In genomic region chr1:59673661-59674060, GRCm38 (mm10) we compare ENCODE assay signal across 16 mouse cellular contexts.
"Had no signal": no experiment of that assay in that cellular context is flagged by ENCODE, and none has a peak within 500 bp of the region (broad histone marks: within the 10 kb centered on the region; RNA-seq: fewer than 3 reads in every experiment).

No protein-coding gene starts in this region.

- H3K27me3 ChIP-seq: neural tube, embryonic 13.5 days; neural tube, embryonic 15.5 days; stomach, embryonic 15.5 days had no signal

- H3K4me3 ChIP-seq: neural tube, embryonic 13.5 days; neural tube, embryonic 15.5 days; stomach, embryonic 15.5 days had no signal

- H3K4me2 ChIP-seq: neural tube, embryonic 13.5 days; neural tube, embryonic 15.5 days; stomach, embryonic 15.5 days had no signal

- H3K9me3 ChIP-seq: neural tube, embryonic 13.5 days; neural tube, embryonic 15.5 days; stomach, embryonic 15.5 days had no signal

- H3K9ac ChIP-seq: neural tube, embryonic 13.5 days; neural tube, embryonic 15.5 days; stomach, embryonic 15.5 days had no signal

- DNase-seq: retina, postnatal 1 day; right cerebral cortex, adult 18-20 months; right cerebral cortex, postnatal 14 days; right cerebral cortex, postnatal 25 days; right cerebral cortex, postnatal 4 days; spleen, adult 18-20 months; thymus, adult 18-20 months; thymus, adult 2 months; thymus, postnatal 14 days; thymus, postnatal 25 days; thymus, postnatal 36 days; thymus, postnatal 4 days had no signal

- H3K36me3 ChIP-seq: neural tube, embryonic 13.5 days; neural tube, embryonic 15.5 days; stomach, embryonic 15.5 days had no signal

- H3K27ac ChIP-seq: neural tube, embryonic 13.5 days; neural tube, embryonic 15.5 days; stomach, embryonic 15.5 days; stomach, postnatal 0 days had no signal
